Mouse (Mus musculus) cortical plate, adult 2 months (tissue): Measurements from ENCODE around the gene Dedd.

Experiments
- CTCF ChIP-seq: fragments of 200-500 bp; IDR thresholded peaks from 2 replicates; pipeline ENCODE4 v1.5.1; 2011; ENCODE audit warnings: mild to moderate bottlenecking, control low read depth, low read length; ENCODE audit not compliant: insufficient read depth; ENCODE audit errors: extremely low read depth
- POLR2A ChIP-seq: fragments of 200-500 bp; IDR thresholded peaks from 2 replicates; pipeline ENCODE4 v1.6.1; 2011; ENCODE audit warnings: mild to moderate bottlenecking, low read length, control low read depth; ENCODE audit not compliant: insufficient read depth; ENCODE audit errors: extremely low read depth

- TF ChIP-seq POLR2A (no peak), CTCF (no peak)
Measured at GRCm38 (mm10) chr1:171349210-171349609, 20.3 kb downstream of the Dedd start.
